Mouse (Mus musculus) embryo, embryonic 11.5 days (tissue): Measurements from ENCODE around the gene Prmt2.

ENCODE experiments used
- DNase-seq: peaks from one replicate; pipeline ENCODE4 v3.0.0-alpha.2; 2012; ENCODE audit warnings: low read depth, low spot score

Gene Prmt2

GRCm38 (mm10) chr10:76218240-76218639, 19.4 kb downstream of the Prmt2 start:
- no peak for DNase-seq

DNA sequence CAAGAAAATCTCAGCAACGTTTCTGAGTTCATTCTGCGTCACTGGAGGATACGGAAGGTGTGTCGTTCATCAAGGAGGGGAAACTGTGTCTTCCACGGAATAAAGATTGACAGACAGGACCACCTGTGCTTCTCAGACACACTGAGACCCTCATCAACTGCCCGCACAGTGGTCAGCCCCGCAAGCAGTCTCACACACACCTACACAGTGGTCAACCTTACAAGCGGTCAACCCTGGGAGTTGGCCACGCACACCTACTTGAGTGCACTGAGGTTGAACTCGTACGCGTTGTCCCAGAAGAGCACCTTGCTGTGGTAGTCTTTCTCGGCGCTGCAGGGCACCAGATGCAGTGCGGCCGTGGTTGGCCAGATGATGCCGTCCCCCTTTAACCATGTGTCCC, 20.6 kb downstream of the Prmt2 start:
- no peak for DNase-seq

DNA sequence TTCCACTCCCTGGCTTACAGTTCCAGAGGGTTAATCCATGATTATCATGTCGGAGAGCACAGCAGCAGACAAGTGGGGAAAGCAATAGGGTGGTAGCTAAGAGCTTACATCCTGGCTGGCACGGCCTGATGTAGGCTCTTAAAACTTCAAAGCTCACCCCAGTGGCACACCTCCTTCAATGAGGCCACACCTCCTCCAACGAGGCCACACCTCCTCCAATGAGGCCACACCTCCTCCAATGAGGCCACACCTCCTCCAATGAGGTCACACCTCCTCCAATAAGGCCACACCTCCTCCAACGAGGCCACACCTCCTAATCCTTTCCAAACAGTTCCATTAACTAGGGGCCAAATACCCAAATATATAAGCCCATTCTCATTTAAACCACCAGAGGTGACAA, 23.5 kb downstream of the Prmt2 start:
- DNase-seq: no peak

- DNase-seq: no peak
Measured at GRCm38 (mm10) chr10:76212121-76212520, 25.5 kb downstream of the Prmt2 start.

DNA sequence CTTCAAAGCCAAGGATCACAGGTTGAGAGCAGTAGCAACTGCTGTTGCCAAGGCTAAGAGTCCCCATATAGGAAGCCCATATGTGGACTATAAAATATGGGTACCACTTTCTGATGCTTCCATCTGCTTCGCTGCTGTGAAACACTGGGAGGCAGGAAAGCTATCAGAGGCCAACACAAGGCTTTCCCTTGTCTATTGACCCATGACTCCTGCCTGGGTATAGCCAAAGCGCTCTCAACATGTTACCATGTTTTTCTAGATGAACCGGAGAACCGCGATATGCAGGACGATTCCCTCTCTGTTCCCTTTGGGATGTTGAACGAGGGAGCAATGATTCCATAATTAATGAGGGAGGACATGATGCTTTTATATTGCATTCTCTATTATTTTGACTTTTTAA, 26.9 kb downstream of the Prmt2 start:
- no peak for DNase-seq

GRCm38 (mm10) chr10:76209241-76209640, 28.4 kb downstream of the Prmt2 start:
- no peak for DNase-seq

DNA sequence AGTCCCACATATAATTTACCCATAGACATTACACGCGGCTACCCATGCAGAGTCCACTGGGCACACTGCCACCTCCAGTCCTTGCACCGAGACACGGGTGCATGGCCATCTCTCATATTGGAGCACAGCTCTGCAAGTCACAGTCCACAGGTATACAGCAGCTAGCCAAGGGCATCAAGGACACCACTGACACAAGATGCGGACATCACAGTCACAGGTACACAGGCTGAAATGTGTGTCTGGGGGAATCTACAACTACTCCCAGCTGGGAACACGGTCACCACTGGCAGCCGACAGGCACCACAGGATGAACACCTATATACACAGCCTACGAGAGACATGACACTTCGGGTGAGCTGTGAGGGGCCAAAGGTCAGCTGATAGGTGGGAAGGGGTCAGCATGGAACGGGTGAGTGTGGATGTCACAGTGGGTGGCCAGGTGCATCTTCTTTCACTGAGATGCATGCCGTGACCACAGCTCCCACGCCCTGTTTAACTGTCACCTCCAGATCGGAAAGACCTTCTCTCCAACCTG, 30.3 kb downstream of the Prmt2 start:
- DNase-seq: no peak

- DNase-seq: peak; percentile 16
Measured at GRCm38 (mm10) chr10:76203798-76204283, 33.8 kb downstream of the Prmt2 start.

GRCm38 (mm10) chr10:76201978-76202377, 35.7 kb downstream of the Prmt2 start:
- peak; percentile 56 for DNase-seq

DNA sequence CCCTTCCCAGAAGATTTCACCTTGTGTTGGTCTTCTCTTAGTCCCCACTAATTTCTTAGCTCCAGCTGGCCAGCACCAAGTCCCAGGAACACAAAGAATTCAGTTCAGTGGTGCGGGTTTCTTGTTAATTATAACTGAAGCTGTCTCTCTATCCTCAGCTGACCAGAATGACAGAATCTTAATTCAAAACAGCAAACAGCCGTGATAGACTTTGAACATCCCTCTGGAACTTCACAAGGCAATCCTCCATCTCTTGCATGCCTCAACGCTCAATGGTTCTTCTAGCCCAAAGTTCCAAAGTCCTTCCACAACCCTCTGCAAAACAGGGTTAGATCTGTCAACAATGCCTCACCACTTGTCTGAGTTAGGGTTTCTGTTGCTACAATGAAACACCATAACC, 36.2 kb downstream of the Prmt2 start:
- no peak for DNase-seq

- DNase-seq: no peak
Measured at GRCm38 (mm10) chr10:76188010-76188409, 49.7 kb downstream of the Prmt2 start.

GRCm38 (mm10) chr10:76185216-76185615, 52.4 kb downstream of the Prmt2 start:
- DNase-seq: no peak

DNA sequence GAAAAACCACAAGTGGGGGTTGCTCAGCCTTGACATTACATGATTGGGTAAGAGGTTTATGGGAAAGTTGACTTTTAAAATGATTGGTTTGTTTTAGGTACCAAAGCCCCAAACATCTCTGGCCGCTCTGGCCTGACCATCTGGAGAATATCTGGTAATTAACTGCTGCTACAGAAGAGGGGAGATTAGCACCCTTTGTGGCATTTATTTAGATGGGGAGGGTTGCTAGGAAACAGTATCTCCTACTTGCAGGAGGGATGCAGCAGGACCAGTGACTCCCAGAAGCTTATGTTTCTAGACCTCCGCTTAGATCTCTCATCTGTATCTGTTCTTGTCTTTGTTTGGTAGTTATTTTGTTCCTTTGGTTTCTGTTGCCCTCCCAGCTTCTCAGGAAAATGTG, 62.8 kb downstream of the Prmt2 start:
- no peak for DNase-seq

DNA sequence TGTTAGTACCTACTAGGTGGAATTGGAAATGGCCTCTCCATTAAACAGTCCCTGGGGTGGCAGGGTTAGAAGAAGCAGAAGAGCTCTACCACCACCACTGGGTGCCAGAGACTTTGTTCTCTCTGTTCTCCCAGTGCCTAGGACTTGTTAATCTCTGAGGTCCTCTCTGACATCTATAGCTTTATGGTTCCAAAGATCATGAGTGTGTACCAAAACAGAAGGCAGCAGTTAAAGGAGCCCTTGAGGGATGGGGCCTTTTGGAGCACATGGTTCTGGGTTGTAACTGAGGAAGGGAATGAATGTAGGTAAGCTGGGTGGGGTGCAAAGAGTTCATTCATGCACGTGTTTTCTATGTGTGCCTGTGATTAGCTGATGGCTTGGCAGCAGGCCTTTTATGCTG, 79.7 kb downstream of the Prmt2 start:
- DNase-seq: no peak

- no peak for DNase-seq
Measured at GRCm38 (mm10) chr10:76157528-76157927, 80.1 kb downstream of the Prmt2 start.
